Mouse (Mus musculus) heart, embryonic 12.5 days (tissue): Measurements from ENCODE around the gene Ptgis. TPM values are rescaled to one million over a fixed set of nuclear protein-coding genes. Genes with fewer than 3 reads are reported as not detected.
A peak's percentile ranks its signal among the peaks of the same experiment; 100 is the strongest.
"Not testable (repeated sequence)": the region's sequence is repeated elsewhere in the genome, so short reads cannot be mapped to it uniquely, and the experiment has no call there.

Experiments
- ATAC-seq: fragments of 200-750 bp; cut with Nextera tagmentation; 2 replicates; pipeline ENCODE4 v1.8.0; 2017; ENCODE audit warnings: moderate TSS enrichment, moderate library complexity; ENCODE audit not compliant: insufficient number of reproducible peaks, low FRiP score
- H3K27ac ChIP-seq: fragments of 300-500 bp; sonication (generic); 2 replicates; pipeline ENCODE4 v1.5.1; 2016; ENCODE audit warnings: mild to moderate bottlenecking, moderate library complexity; ENCODE audit not compliant: poor library complexity, severe bottlenecking
- H3K27me3 ChIP-seq: fragments of 300-500 bp; sonication (generic); replicated peaks from 2 replicates; pipeline ENCODE4 v1.6.1; 2016; ENCODE audit warnings: mild to moderate bottlenecking, moderate library complexity
- H3K36me3 ChIP-seq: fragments of 300-500 bp; sonication (generic); 2 replicates; pipeline ENCODE4 v1.6.1; 2016; ENCODE audit warnings: mild to moderate bottlenecking, moderate library complexity
- H3K4me1 ChIP-seq: fragments of 300-500 bp; sonication (generic); replicated peaks from 2 replicates; pipeline ENCODE4 v1.6.1; 2016; ENCODE audit warnings: mild to moderate bottlenecking
- H3K4me2 ChIP-seq: fragments of 300-500 bp; sonication (generic); 2 replicates; pipeline ENCODE4 v1.6.1; 2016; ENCODE audit warnings: mild to moderate bottlenecking, moderate library complexity
- H3K4me3 ChIP-seq: fragments of 300-500 bp; sonication (generic); 2 replicates; pipeline ENCODE4 v1.5.1; 2016; ENCODE audit warnings: mild to moderate bottlenecking
- H3K9ac ChIP-seq: fragments of 300-500 bp; sonication (generic); 2 replicates; pipeline ENCODE4 v1.6.1; 2016; ENCODE audit warnings: mild to moderate bottlenecking, moderate library complexity
- H3K9me3 ChIP-seq: fragments of 300-500 bp; sonication (generic); replicated peaks from 2 replicates; pipeline ENCODE4 v1.6.1; 2016; ENCODE audit warnings: mild to moderate bottlenecking, moderate library complexity
- WGBS: fragments of 180-500 bp; shearing (Covaris S2); methylation state at CpG from one replicate; pipeline ENCODE4 v1.1.7; 2016; 5-methylcytosine and 5-hydroxymethylcytosine counted together
- polyA plus RNA-seq: library from polyadenylated mRNA; unstranded; fragments of >200 nt; fragmentation: Nextera tagmentation; extraction: Ambion mirVana; gene quantifications from 2 replicates; pipeline ENCODE4 v1.2.1, GENCODE M21; 2016

The Ptgis gene
- polyA plus RNA-seq, 1 experiment from 2014 or later, result 22.9 TPM

- no peak overlapping the region for H3K9ac ChIP-seq
- no peak for ATAC-seq
- H3K27me3 ChIP-seq, result no peaks in the 10 kb centered on the region
- peaks cover 6% of the 10 kb centered on the region; the same call in 1 of the 2 replicates for H3K9me3 ChIP-seq
- no peak overlapping the region for H3K4me2 ChIP-seq
- peaks cover 32% of the 10 kb centered on the region for H3K4me1 ChIP-seq
- H3K36me3 ChIP-seq, result peaks cover 26% of the 10 kb centered on the region
- no peak overlapping the region for H3K27ac ChIP-seq
- H3K4me3 ChIP-seq, result no peak overlapping the region
- 78% methylated on average over 9 of the region's 9 CpGs for WGBS
Observed at GRCm38 (mm10) chr2:167209900-167210299, 30.5 kb downstream of the Ptgis start.

- no peak overlapping the region for H3K4me2 ChIP-seq
- WGBS, result 46% methylated on average over 3 of the region's 3 CpGs
- H3K9me3 ChIP-seq, result peaks cover 6% of the 10 kb centered on the region; the same call in 1 of the 2 replicates
- ATAC-seq, result no peak
- no peak overlapping the region for H3K9ac ChIP-seq
- H3K27ac ChIP-seq, result no peak overlapping the region
- H3K4me1 ChIP-seq, result peaks cover 32% of the 10 kb centered on the region
- H3K27me3 ChIP-seq, result no peaks in the 10 kb centered on the region
- H3K4me3 ChIP-seq, result no peak overlapping the region
- H3K36me3 ChIP-seq, result peaks cover 16% of the 10 kb centered on the region
Observed at GRCm38 (mm10) chr2:167208984-167209383, 31.4 kb downstream of the Ptgis start.

- WGBS, result 92% methylated on average over 18 of the region's 18 CpGs
- Histone ChIP-seq H3K4me2 (no peak overlapping the region), H3K4me1 (peaks cover 21% of the 10 kb centered on the region), H3K9ac (no peak overlapping the region), H3K27me3 (peaks cover 2% of the 10 kb centered on the region; the same call in 1 of the 2 replicates), H3K36me3 (peaks cover 6% of the 10 kb centered on the region; the same call in 1 of the 2 replicates), H3K4me3 (no peak overlapping the region), H3K27ac (no peak overlapping the region), H3K9me3 (no peaks in the 10 kb centered on the region)
- ATAC-seq, result no peak
Observed at GRCm38 (mm10) chr2:167205918-167206629, 34.3 kb downstream of the Ptgis start.

- H3K36me3 ChIP-seq, H3K27me3 ChIP-seq, H3K27ac ChIP-seq, H3K4me2 ChIP-seq, H3K9me3 ChIP-seq, H3K4me3 ChIP-seq, ATAC-seq, H3K9ac ChIP-seq: not testable (repeated sequence)
- peaks cover 17% of the 10 kb centered on the region for H3K4me1 ChIP-seq
- WGBS, result 78% methylated on average over 5 of the region's 5 CpGs
Observed at GRCm38 (mm10) chr2:167204686-167205085, 35.7 kb downstream of the Ptgis start.

GRCm38 (mm10) chr2:167203505-167204166, 36.8 kb downstream of the Ptgis start:
- WGBS, result 80% methylated on average over 7 of the region's 7 CpGs
- no peak overlapping the region for H3K4me2 ChIP-seq
- H3K27ac ChIP-seq, result no peak overlapping the region
- no peak overlapping the region for H3K9ac ChIP-seq
- no peak overlapping the region for H3K4me3 ChIP-seq
- H3K36me3 ChIP-seq, result peaks cover 6% of the 10 kb centered on the region; the same call in 1 of the 2 replicates
- H3K9me3 ChIP-seq, result no peaks in the 10 kb centered on the region
- peaks cover 8% of the 10 kb centered on the region for H3K4me1 ChIP-seq
- ATAC-seq, result no peak
- peaks cover 6% of the 10 kb centered on the region; the same call in 1 of the 2 replicates for H3K27me3 ChIP-seq

GRCm38 (mm10) chr2:167201463-167202291, 38.7 kb downstream of the Ptgis start:
- no peaks in the 10 kb centered on the region for H3K9me3 ChIP-seq
- H3K27ac ChIP-seq, result no peak overlapping the region
- no peak overlapping the region for H3K9ac ChIP-seq
- H3K36me3 ChIP-seq, result peaks cover 4% of the 10 kb centered on the region; the same call in 1 of the 2 replicates
- no peak overlapping the region for H3K4me2 ChIP-seq
- ATAC-seq, result no peak
- WGBS, result 40% methylated on average over 16 of the region's 16 CpGs
- peaks cover 6% of the 10 kb centered on the region; the same call in 1 of the 2 replicates for H3K27me3 ChIP-seq
- H3K4me3 ChIP-seq, result no peak overlapping the region
- H3K4me1 ChIP-seq, result no peaks in the 10 kb centered on the region

- Histone ChIP-seq H3K27ac (no peak overlapping the region), H3K4me1 (no peaks in the 10 kb centered on the region), H3K27me3 (peaks cover 6% of the 10 kb centered on the region; the same call in 1 of the 2 replicates), H3K9ac (no peak overlapping the region), H3K36me3 (no peaks in the 10 kb centered on the region), H3K4me2 (no peak overlapping the region), H3K4me3 (no peak overlapping the region), H3K9me3 (no peaks in the 10 kb centered on the region)
- ATAC-seq, result no peak
- WGBS, result 54% methylated on average over 13 of the region's 13 CpGs
Observed at GRCm38 (mm10) chr2:167198660-167199427, 41.6 kb downstream of the Ptgis start.

GRCm38 (mm10) chr2:167193361-167193760, 47.0 kb downstream of the Ptgis start:
- no peaks in the 10 kb centered on the region for H3K9me3 ChIP-seq
- no peaks in the 10 kb centered on the region for H3K36me3 ChIP-seq
- H3K4me1 ChIP-seq, result peaks cover 13% of the 10 kb centered on the region
- ATAC-seq, result no peak
- H3K27me3 ChIP-seq, result peaks cover 33% of the 10 kb centered on the region
- no peak overlapping the region for H3K4me2 ChIP-seq
- H3K9ac ChIP-seq, result no peak overlapping the region
- H3K27ac ChIP-seq, result no peak overlapping the region
- WGBS, result 81% methylated on average over 3 of the region's 3 CpGs
- no peak overlapping the region for H3K4me3 ChIP-seq

GRCm38 (mm10) chr2:167190076-167190399, 50.4 kb downstream of the Ptgis start, which contains the start of gene Kcnb1:
Gene Kcnb1, minus strand, starts transcription at chr2:167190155.
- no peak within 1 kb of the TSS for H3K27ac ChIP-seq

GRCm38 (mm10) chr2:167189291-167190075, 50.9 kb downstream of the Ptgis start:
- Histone ChIP-seq H3K4me1 (peaks cover 14% of the 10 kb centered on the region), H3K27ac (no peak overlapping the region), H3K9me3 (no peaks in the 10 kb centered on the region), H3K9ac (peak overlapping the region; percentile 60), H3K4me3 (peak overlapping the region; percentile 58), H3K36me3 (no peaks in the 10 kb centered on the region), H3K4me2 (peak overlapping the region; percentile 90), H3K27me3 (peaks cover 72% of the 10 kb centered on the region)
- WGBS, result 16% methylated on average over 87 of the region's 91 CpGs
- ATAC-seq, result peak; percentile 30

More at GRCm38 (mm10) chr2:167190076-167190399, 50.4 kb downstream of the Ptgis start, which contains the start of gene Kcnb1:
- Histone ChIP-seq H3K9ac (peak within 1 kb of the TSS; percentile 60), H3K4me1 (peaks cover 14% of the 10 kb centered on the region), H3K4me3 (peak within 1 kb of the TSS; percentile 58), H3K27me3 (peaks cover 66% of the 10 kb centered on the region), H3K4me2 (peak within 1 kb of the TSS; percentile 90), H3K36me3 (no peaks in the 10 kb centered on the region), H3K9me3 (no peaks in the 10 kb centered on the region)
- under 1% methylated on average over 41 of the region's 41 CpGs for WGBS
- ATAC-seq, result peak; percentile 22; the same call in 1 of the 2 replicates
